Mouse (Mus musculus) cerebellum, postnatal 25 days (tissue): ENCODE data around the gene Rbp4.

Experiments
- DNase-seq, 2 experiments: peaks; one replicate each; pipeline ENCODE4 v3.0.0; 2021; ENCODE audit warnings: mixed read lengths in 2 of 2

Rbp4 gene

GRCm38 (mm10) chr19:38125219-38125610 lies at the start of gene Rbp4:
Gene Rbp4, minus strand, starts transcription at chr19:38125281.
- DNase-seq, result no peak

GRCm38 (mm10) chr19:38164633-38165032 lies 39.6 kb upstream of the Rbp4 start:
- no peak for DNase-seq

GRCm38 (mm10) chr19:38161648-38162354 lies 36.7 kb upstream of the Rbp4 start:
- no peak for DNase-seq

GRCm38 (mm10) chr19:38156243-38156642 lies 31.2 kb upstream of the Rbp4 start:
- DNase-seq, result no peak

GRCm38 (mm10) chr19:38143540-38144271 lies 18.6 kb upstream of the Rbp4 start:
- DNase-seq, result no peak

- no peak for DNase-seq
These were observed 9.7 kb upstream of the Rbp4 start for GRCm38 (mm10) chr19:38134806-38135205.

GRCm38 (mm10) chr19:38133986-38134385 lies 8.9 kb upstream of the Rbp4 start:
- DNase-seq, result no peak

- DNase-seq, result no peak
These were observed 7.4 kb upstream of the Rbp4 start, which contains the start of gene Pde6c for GRCm38 (mm10) chr19:38132481-38132880. Gene Pde6c, plus strand, starts transcription at chr19:38132781.

- no peak for DNase-seq
These were observed 1.6 kb upstream of the Rbp4 start for GRCm38 (mm10) chr19:38126656-38127055.

- DNase-seq, result peak in 1 of 2 experiments; percentile 20
These were observed 471 bp downstream of the Rbp4 start for GRCm38 (mm10) chr19:38124401-38125218.

GRCm38 (mm10) chr19:38123921-38124320 lies 1.2 kb downstream of the Rbp4 start:
- no peak for DNase-seq

GRCm38 (mm10) chr19:38120123-38120760 lies 4.8 kb downstream of the Rbp4 start:
- no peak for DNase-seq

- no peak for DNase-seq
These were observed 10.1 kb downstream of the Rbp4 start for GRCm38 (mm10) chr19:38114834-38115491.

GRCm38 (mm10) chr19:38112575-38112974 lies 12.5 kb downstream of the Rbp4 start:
- no peak for DNase-seq

GRCm38 (mm10) chr19:38111056-38111455 lies 14.0 kb downstream of the Rbp4 start:
- DNase-seq, result no peak

- no peak for DNase-seq
These were observed 15.4 kb downstream of the Rbp4 start for GRCm38 (mm10) chr19:38109506-38110242.

- no peak for DNase-seq
These were observed 17.2 kb downstream of the Rbp4 start for GRCm38 (mm10) chr19:38107871-38108270.

GRCm38 (mm10) chr19:38096858-38097758 lies 28.0 kb downstream of the Rbp4 start, which contains the start of gene Ffar4:
Gene Ffar4, plus strand, starts transcription at chr19:38097071.
- DNase-seq, result no peak

GRCm38 (mm10) chr19:38096231-38096630 lies 28.9 kb downstream of the Rbp4 start:
- no peak for DNase-seq

GRCm38 (mm10) chr19:38091512-38091985 lies 33.5 kb downstream of the Rbp4 start:
- DNase-seq, result no peak
